Mouse (Mus musculus) thymus, adult 2 months (tissue): ENCODE results near the gene Scp2d1. TPM values are rescaled to one million over a fixed set of nuclear protein-coding genes. Genes with fewer than 3 reads are reported as not detected.
"Not testable (repeated sequence)": the region's sequence is repeated elsewhere in the genome, so short reads cannot be mapped to it uniquely, and the experiment has no call there.

Experiments
- DNase-seq: peaks from one replicate; pipeline ENCODE4 v3.0.0; 2021
- H3K27ac ChIP-seq: fragments of 200-500 bp; 2 replicates; pipeline ENCODE4 v1.5.1; 2012; ENCODE audit warnings: low read length, control low read depth; ENCODE audit not compliant: control insufficient read depth, insufficient read depth
- H3K27me3 ChIP-seq: fragments of 200-500 bp; 2 replicates; pipeline ENCODE4 v1.6.1; 2012; ENCODE audit warnings: mild to moderate bottlenecking, low read length, moderate library complexity, mixed read lengths; ENCODE audit not compliant: control insufficient read depth, insufficient read depth
- H3K36me3 ChIP-seq: fragments of 200-500 bp; 2 replicates; pipeline ENCODE4 v1.6.1; 2012; ENCODE audit warnings: mild to moderate bottlenecking, low read length, moderate library complexity; ENCODE audit not compliant: control insufficient read depth, insufficient read depth
- H3K4me1 ChIP-seq: fragments of 200-500 bp; replicated peaks from 2 replicates; pipeline ENCODE4 v1.6.1; 2012; ENCODE audit warnings: low read length; ENCODE audit not compliant: control insufficient read depth, insufficient read depth
- H3K4me3 ChIP-seq: fragments of 200-500 bp; 2 replicates; pipeline ENCODE4 v1.5.1; 2012; ENCODE audit warnings: mild to moderate bottlenecking, low read length, control low read depth, moderate library complexity; ENCODE audit not compliant: control insufficient read depth, insufficient read depth
- CTCF ChIP-seq: fragments of 200-500 bp; IDR thresholded peaks from 2 replicates; pipeline ENCODE4 v1.5.1; 2012; ENCODE audit warnings: mild to moderate bottlenecking, control low read depth, low read length, moderate library complexity, borderline replicate concordance; ENCODE audit not compliant: control insufficient read depth, poor library complexity, insufficient read depth; ENCODE audit errors: extremely low read depth
- POLR2A ChIP-seq: fragments of 200-500 bp; IDR thresholded peaks from 2 replicates; pipeline ENCODE4 v1.6.1; 2012; ENCODE audit warnings: mild to moderate bottlenecking, low read length, control low read depth, moderate library complexity; ENCODE audit not compliant: control insufficient read depth, poor library complexity, insufficient read depth; ENCODE audit errors: extremely low read depth
- WGBS: fragments of 180-500 bp; shearing (Covaris S2); methylation state at CpG from one replicate; pipeline ENCODE4 v1.1.7; 2018; 5-methylcytosine and 5-hydroxymethylcytosine counted together
- polyA plus RNA-seq: library from polyadenylated mRNA; depleted of rRNA; stranded (reverse); fragments of >200 nt; gene quantifications from 2 replicates; pipeline ENCODE4 v1.2.3, GENCODE M21; 2012; rRNA removed

The Scp2d1 gene
- polyA plus RNA-seq: not detected in 2 replicates

DNA sequence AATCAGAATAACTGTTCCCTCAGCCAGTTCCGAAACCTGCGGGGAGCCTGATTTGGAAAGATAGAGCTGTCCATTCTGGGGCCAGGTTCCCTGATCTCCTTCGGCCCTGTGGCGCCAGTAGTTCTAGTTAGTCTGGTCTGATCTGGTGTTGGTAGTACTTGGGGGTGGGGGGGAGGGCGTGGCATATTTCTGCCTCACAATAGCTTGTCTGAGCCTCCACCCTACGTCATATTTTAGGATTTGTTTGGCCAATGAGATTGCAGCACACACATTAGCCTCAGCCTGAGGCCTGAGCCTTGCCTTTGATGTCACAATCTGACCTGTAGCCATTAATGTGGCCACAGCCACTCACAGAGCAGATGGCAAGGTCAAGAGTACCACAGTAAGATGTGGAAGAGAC, at the start of gene Scp2d1:
Gene Scp2d1, plus strand, starts transcription at position 301 of the 400 bp plus-strand sequence.
- H3K4me1 ChIP-seq, H3K27ac ChIP-seq, H3K36me3 ChIP-seq, H3K4me3 ChIP-seq, H3K27me3 ChIP-seq, DNase-seq: not testable (repeated sequence)
- WGBS: 93% methylated on average over 6 of the region's 6 CpGs

DNA sequence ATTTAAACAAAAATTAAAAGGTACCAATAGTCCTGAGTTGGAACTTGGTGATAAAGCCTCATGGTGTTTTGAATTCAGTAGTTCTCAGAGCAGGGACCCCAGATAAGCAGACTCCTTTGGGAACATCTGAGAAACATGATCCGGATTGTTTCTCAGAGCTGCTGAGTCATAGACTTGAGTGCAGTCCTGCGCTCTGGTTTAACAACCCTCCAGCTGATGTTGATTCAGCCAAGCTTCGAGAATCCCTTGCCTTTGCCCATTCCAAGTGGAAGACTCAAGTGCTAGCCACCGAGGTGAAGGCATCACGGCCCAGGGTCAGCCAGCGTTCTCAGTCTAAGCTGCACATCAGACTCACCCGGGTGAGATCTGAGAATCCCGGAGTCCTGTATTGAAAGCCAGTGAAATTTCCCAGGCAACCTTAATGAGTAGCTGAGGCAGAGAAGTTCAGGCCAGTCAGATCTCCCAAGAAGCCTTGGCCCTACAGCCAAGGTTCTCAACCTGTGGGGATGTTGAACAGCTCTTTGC, 48.8 kb upstream of the Scp2d1 start:
- H3K4me3 ChIP-seq: no peak overlapping the region
- no peaks in the 10 kb centered on the region for H3K4me1 ChIP-seq
- TF ChIP-seq CTCF (no peak), POLR2A (no peak)
- no peaks in the 10 kb centered on the region for H3K27me3 ChIP-seq
- no peak overlapping the region for H3K27ac ChIP-seq
- DNase-seq: no peak
- WGBS: 91% methylated on average over 8 of the region's 8 CpGs
- H3K36me3 ChIP-seq: no peaks in the 10 kb centered on the region

DNA sequence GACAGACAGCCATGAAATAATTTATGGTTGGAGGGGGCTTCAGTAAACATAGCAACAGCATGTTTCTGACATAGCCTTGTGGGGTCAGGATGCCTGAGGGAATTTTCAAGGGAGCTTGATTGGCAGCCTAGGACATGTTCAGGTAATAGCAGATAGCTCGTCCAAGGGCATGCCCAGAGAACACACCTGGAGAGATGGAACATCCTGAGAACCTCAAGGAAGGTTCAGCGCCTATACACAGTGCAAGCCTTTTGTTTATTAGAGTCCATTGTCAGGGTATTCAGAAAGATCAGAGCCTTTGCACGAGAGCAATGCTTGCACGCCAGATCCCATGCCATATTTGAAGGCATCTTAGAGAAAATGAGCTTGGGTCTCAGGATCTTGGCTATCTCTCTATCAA, 47.8 kb upstream of the Scp2d1 start:
- 96% methylated on average over 4 of the region's 4 CpGs for WGBS
- Histone ChIP-seq H3K4me3 (no peak overlapping the region), H3K27ac (no peak overlapping the region), H3K4me1 (no peaks in the 10 kb centered on the region), H3K27me3 (no peaks in the 10 kb centered on the region), H3K36me3 (no peaks in the 10 kb centered on the region)
- no peak for DNase-seq
- TF ChIP-seq POLR2A (no peak), CTCF (no peak)

DNA sequence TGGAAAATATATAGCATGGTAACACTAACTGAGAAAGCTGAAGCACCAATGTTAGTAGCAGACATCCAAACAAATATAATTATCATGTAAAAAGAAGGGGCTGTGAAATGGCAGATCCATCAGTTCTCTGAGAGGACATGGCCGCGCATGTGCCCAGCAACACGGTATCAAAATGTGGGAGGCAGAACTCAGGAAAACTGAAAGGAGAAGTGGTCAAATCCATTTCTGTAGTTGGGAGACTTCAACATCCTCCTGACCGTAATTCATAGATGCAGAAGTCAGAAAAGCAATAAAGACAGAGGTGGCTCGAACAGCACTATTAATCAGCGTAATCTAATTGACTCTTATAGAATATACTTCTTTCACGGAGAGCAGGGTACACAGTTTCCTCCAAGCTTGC, 44.2 kb upstream of the Scp2d1 start:
- no peak for DNase-seq
- TF ChIP-seq POLR2A (no peak), CTCF (no peak)
- 48% methylated on average over 7 of the region's 7 CpGs for WGBS

DNA sequence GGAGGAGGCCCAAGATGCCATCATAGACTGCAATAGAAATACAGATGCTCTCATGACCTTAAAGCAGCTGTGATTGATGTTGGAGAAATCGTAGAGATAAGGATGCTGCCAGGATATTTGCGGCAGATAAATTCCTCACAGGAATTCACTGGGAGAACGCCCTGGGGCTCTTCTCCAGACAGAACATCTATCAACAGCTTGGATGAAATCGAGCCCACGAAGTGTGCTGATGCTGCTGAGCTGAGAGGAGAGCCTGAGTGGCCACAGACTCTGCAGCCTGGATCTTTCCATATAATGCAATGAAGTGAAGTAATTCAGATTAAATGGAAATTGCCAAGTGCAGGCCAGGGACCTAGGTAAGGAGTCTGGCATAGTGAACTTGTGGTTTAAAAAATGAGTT, 42.7 kb upstream of the Scp2d1 start:
- Histone ChIP-seq H3K4me1 (no peaks in the 10 kb centered on the region), H3K27me3 (no peaks in the 10 kb centered on the region), H3K27ac (no peak overlapping the region), H3K4me3 (no peak overlapping the region), H3K36me3 (no peaks in the 10 kb centered on the region)
- no peak for DNase-seq
- TF ChIP-seq CTCF: no peak
- TF ChIP-seq POLR2A: no peak
- 90% methylated on average over 5 of the region's 5 CpGs for WGBS

More for the DNA sequence above, 44.2 kb upstream of the Scp2d1 start:
- no peak overlapping the region for H3K4me3 ChIP-seq
- H3K4me1 ChIP-seq: no peaks in the 10 kb centered on the region
- H3K36me3 ChIP-seq: no peaks in the 10 kb centered on the region
- H3K27me3 ChIP-seq: no peaks in the 10 kb centered on the region
- no peak overlapping the region for H3K27ac ChIP-seq

DNA sequence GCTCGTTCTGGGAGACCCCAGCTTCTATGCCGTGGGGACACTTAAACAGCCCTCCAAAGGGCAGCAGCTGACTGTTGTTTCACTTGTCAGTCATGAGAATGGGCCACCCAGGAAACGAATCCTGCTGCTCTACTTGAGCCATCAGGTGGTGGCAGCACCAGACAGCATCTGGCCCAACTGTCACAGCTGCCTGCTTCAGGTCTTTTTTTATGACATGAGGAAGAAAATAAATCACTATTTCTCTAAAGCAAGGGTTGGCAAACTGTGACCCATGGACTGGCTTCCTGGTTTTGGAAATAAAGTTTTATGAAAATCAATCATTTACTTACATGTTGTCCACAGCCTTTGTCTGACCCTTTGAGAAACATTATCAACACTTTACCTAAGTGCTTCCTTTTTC, 41.6 kb upstream of the Scp2d1 start:
- no peak for TF ChIP-seq CTCF
- TF ChIP-seq POLR2A: no peak
- no peaks in the 10 kb centered on the region for H3K36me3 ChIP-seq
- no peak overlapping the region for H3K4me3 ChIP-seq
- WGBS: 70% methylated on average over 3 of the region's 3 CpGs
- no peak overlapping the region for H3K27ac ChIP-seq
- H3K27me3 ChIP-seq: no peaks in the 10 kb centered on the region
- no peak for DNase-seq
- H3K4me1 ChIP-seq: no peaks in the 10 kb centered on the region

DNA sequence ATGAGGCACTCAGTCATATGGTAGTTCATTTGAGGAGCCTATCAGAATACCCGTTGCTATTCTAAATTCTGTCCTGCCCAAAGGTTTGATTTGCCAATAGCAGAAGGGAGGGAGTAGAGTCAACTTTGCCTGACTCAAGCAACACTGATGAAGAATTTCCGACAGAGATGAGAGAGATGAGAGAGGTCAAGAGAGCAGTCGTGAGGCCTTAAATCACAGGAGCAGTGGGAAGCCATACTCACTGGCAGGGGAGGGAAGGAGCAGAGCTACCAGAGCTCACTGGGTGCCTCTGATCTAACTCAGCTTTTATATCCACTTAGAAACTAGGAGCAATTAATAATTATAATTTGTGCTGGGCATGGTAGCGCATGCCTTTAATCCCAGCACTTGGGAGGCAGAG, 41.0 kb upstream of the Scp2d1 start:
- TF ChIP-seq CTCF: no peak
- TF ChIP-seq POLR2A: no peak

DNA sequence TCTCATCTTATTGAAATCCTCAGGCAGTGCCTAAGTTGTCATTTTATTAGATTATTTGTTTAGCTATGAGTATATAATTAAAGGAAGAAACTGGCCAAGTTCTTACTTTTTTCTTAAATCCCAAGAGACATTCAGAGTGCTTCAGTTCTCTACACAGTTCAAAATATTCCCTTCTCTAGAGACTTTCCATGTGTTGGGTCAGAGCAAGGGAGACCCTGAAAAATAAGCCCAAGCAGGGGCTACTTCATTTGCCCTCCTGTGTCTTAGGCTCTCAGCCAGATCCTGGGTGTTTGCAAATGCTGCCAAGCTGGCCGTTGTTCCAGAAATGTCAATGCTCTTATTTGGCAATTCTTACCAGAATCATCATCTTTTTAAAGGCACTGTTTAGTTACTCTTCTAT, 40.3 kb upstream of the Scp2d1 start:
- H3K27ac ChIP-seq: no peak overlapping the region
- H3K4me1 ChIP-seq: no peaks in the 10 kb centered on the region
- H3K36me3 ChIP-seq: no peaks in the 10 kb centered on the region
- H3K4me3 ChIP-seq: no peak overlapping the region
- H3K27me3 ChIP-seq: no peaks in the 10 kb centered on the region
- DNase-seq: no peak
- no peak for TF ChIP-seq CTCF
- no peak for TF ChIP-seq POLR2A
- 95% methylated on average over 1 of the region's 1 CpGs for WGBS

More for the DNA sequence above, 41.0 kb upstream of the Scp2d1 start:
- Histone ChIP-seq H3K27me3 (no peaks in the 10 kb centered on the region), H3K4me1 (no peaks in the 10 kb centered on the region), H3K27ac (no peak overlapping the region), H3K4me3 (no peak overlapping the region), H3K36me3 (no peaks in the 10 kb centered on the region)
- no peak for DNase-seq
- WGBS: 87% methylated on average over 4 of the region's 4 CpGs
